Mouse (Mus musculus): ENCODE measurements around the gene Armc2. TPM values are rescaled to one million over a fixed set of nuclear protein-coding genes. Genes with fewer than 3 reads are reported as not detected.

Armc2 gene
- under 1 TPM; 0.50 to 0.57 TPM for total RNA-seq (2021)
- long read RNA-seq, experiment 1: 0 reads
- long read RNA-seq, experiment 2, partial matches to known transcripts: 0 of 1 reads
- long read RNA-seq, experiment 2, other reads (novel, unspliced or antisense): 1 of 1 reads

DNA sequence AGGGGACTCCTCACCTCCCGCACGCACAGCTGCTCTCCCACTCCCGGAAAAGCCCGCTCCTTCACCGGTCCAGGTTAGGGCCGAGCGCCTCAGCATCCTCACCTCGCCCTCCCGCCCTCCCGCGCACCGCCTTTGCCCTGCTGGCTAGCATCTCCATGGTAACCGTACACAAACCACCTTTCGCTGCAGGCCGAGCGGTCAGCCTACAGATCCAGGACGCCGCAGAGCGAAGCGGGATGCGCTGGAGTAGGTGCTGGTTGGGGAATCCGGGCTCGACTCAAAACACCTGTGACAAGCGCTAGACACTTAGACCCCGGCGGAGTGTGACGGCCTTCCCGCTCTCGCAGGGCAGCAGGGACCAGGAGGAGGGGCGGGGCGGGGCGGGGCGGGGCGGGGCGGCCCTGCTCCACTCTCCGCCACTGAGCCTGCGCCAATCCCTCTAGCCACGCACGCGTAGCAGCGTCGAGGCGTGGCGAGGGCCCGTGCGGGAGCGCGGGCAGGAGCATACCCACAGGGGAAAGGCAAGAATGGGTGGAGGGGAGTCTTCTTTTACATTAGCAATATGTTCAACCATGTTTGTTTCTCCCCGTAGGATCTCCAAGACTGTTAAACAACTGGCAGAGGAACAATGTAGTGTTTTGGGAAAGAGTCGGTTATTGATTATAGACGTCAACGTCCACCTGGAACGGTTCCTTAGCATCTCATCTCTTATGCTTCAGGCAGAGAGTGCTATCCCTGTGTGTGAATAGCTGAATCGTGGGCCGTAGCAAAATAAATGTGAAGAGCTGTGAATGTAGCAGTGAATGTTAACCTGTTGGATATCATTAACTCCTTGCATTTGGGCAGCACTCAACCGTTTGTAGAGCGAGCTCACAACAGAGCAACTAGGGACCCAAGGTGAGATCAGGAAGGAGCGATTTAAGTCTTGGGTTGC, at the start of gene Armc2:
Gene Armc2, minus strand, starts transcription at position 427 of the 934 bp plus-strand sequence.
- peak; percentile 64 for DNase-seq (ENCODE audit: low spot score)

DNA sequence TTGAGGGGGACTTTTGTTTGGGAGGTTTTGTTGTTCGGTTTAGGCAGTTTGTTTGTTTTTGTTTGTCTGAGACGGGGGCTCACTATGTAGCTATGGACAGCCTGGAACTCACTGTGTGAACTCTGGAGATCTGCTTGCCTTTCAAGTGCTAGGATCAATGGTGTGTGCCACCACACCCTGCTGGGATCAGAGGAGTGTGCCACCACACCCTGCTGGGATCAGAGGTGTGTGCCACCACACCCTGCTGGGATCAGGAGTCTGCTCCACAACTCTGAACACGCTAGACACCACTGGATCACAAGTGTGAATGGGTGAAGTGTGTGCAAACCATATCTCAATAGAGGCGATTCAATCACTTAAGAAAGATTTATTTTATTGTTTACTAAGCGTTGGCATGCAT, 46.2 kb upstream of the Armc2 start:
- no peak for DNase-seq (ENCODE audit: low spot score)

DNA sequence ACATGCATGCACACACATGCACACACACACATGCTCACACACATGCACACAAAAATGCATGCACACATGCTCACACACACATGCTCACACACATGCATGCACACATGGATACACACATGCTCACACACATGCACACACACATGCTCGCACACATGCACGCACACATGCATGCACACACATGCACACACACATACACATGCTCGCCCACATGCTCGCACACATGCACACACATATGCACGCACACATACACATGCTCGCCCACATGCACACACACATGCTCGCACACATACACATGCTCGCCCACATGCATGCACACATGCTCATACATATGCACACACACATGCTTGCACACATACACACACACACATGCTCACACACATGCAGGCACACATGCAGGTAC, 41.3 kb upstream of the Armc2 start:
- no peak for DNase-seq (ENCODE audit: low spot score)

DNA sequence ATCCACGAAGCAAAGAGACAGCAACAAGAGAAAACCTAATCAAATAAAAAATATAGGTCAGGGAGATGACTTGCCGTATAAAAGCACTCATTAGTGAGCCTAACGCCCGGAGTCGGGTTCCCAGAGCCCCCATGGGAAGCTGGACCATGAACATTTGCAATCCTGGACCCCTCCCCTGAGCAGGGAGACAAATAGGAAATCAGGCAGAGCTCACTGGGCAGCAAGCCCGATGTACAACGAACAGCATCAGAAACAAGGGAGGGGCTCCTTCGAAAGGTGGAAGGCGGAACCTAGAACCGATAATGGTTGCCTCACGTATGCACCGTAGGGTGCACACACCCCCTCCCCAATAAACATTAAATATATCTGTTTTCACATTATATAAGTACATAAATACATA, 39.5 kb upstream of the Armc2 start:
- no peak for DNase-seq (ENCODE audit: low spot score)

DNA sequence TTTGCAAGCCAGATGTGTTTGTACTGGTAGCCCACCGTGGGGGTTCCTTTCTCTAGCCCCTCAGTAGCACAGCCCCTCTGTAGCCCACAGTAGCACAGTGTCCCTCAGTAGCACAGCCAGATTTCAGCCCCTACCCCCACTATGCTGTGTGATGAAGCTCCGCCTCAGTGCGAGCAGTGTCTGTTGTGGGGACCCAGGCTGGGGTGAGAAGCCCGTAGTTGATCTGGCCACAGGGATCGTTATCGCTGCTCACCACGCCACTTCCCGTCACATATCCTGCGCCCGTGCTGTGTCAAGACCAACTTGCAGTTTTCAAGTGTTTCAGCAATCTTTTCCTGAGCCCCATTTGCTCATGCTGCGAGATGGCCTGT, 39.0 kb upstream of the Armc2 start:
- DNase-seq (ENCODE audit: low spot score): no peak

DNA sequence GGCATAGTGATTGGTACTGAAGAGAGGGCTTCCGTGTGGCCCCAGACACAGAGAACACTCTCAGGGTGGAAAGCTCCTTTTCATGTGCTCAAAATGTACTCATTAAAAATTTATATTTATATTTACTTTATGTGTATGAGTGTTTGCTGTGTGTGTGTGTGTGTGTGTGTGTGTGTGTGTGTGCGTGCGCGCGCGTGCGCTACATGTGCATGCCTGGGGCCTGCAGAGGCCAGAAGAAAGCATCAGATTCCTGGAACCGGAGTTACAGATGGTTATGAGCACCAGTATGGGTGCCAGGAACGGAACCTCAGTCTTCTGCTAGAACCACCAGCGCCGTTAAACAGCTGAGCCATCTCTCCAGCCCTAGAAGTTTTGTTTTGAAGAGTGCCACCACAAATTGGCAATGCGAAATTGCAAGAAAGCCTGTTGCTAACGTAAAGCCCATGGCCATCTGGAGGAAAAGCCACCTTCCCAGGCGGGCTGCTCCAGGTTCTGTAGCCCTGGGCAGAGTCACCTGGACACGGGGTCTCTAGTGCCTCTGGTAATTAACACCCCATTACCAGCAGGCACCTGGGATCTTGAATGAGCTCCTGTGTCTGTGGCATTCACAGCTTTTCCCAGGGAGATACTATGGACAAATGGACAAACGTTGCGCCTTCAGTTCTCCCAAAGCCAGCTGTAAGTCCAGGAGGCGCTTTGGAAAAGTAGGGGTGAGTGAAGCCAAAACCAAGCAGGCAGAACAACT, 38.4 kb upstream of the Armc2 start:
- no peak for DNase-seq (ENCODE audit: low spot score)

DNA sequence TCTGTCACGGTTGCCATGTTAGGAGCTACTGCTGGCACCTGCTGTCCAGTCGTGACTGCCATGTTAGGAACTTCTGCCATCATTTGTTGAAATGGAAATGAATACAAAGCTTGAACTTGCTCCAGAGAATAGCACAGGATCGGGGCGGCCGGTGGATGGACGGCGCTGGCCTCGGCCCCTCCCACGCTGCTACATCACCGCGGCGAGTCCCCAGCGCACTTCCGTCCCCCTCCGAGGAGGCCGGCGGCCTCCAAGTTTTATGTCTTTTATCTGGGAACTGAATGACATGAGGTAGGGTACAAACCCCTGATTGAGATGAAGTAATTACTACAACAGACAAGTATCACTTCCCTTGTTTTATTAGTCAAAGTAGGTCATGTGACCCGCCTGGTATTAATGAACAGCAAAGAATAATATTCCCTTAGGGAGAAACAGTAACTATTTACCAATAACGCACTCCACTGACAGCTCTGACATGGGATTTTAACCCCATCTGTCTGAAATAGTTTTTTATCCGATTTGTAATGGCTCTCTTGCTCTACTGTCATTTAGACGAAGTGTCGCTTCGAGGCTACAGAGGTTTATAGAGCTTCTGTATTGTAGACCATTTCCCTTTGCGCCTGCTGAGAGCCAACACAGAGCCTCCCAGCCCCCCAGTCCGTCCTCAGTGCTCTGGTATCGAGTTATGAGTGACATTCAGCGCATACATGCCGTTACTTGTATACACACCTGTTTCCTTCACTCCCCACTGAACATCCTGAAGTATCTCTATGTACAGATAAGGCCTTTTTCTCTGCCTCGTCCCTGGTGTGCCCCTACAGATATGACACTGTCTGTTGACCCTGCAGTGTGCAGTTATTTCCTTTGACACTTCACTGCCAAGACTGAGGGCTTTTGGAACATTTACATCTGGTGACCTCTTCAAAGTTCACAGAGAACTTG, 37.3 kb upstream of the Armc2 start:
- no peak for DNase-seq (ENCODE audit: low spot score)

DNA sequence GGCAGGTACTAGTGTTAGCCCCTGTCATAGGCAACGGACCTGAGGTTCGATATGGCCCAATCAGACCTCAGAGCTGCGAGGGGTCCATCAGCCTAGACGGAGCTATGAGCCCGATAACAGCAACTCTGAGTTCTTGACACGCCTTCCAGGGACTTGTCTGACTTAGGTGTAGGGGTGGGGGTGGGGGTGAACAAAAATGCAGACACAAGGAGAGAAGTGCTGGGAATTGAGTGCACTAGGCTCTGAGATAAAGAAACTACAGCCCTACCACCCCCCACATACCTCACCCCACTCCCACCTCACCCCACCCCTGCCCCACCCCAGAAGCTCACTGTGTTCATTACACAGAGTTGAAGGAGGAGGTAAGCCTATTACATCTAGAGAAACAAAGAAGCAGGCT, 32.8 kb upstream of the Armc2 start:
- no peak for DNase-seq (ENCODE audit: low spot score)

DNA sequence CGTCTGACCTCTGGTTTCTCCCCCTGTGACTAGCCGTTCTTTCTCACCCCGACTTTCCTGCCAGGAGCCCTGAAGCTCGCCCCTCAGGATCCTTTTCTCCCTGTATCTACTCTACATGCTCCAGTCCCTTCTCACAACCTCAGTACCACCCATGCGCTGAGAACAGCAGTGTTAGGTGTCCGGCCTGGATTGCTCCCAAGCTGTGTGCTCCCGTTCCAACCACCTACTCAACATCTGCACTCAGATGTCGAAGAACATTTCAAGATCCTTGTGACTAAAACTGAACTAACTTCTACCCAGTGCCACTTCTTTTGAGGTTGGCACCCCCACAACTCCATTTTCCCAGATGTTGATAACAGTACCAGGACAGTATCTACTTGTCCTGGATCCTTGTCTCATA, 30.4 kb upstream of the Armc2 start:
- no peak for DNase-seq (ENCODE audit: low spot score)

DNA sequence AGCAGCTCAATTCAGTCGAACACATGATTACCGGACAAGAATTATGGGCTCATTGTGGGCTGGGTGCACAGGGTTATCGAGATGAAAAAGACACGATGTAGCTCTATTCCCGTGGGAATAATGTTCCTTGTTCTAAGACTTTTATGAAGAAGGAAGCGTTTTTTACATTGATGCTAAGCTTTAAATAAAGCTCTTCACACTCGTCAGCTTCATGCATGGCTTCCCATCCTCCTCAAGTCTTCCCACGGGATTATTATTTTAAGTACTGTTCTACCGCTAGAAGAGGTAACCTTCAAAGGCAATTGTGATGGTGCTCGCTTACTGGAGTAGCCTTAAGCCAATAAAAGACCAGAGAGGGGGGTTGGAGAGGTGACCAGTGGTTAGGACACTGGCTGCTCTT, 26.3 kb upstream of the Armc2 start:
- no peak for DNase-seq (ENCODE audit: low spot score)

DNA sequence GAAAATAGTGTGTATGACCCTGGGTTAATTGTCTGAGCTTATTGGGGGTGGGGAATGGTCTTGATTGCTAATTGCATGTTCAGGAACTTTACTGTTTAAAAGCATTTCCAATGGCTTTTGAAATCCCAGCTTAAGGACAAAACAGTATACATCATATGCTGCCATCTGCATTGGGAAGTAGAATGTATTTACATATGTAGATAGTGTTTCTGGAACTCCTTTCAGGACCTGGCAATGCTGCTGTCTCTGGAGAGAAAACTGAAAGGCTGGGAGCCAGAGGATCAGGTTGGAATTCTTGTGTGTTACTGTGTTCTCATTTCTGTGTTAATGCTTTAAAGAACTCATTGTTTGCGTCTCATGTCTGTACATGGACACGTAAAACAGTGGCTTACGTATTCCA, 25.1 kb upstream of the Armc2 start:
- no peak for DNase-seq (ENCODE audit: low spot score)

DNA sequence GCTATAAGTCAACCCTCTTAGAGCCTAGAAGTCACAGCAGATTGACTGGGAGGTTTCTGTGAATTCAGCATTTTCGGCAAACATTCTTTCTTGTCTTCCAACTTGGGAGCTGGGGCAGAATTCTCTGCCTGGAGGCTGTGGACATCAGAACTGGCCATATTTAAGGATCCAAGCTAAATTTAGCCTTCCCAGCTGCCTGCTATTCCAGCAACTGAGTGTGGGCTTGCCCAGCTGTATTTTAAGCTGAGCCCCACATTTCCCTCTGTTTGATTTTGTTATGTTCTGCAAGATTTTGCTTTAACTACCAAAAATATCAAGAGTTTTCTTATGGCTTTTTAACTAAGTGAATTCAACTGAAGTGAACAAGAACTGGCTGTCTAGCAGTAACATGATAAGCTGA, 24.6 kb upstream of the Armc2 start:
- no peak for DNase-seq (ENCODE audit: low spot score)

DNA sequence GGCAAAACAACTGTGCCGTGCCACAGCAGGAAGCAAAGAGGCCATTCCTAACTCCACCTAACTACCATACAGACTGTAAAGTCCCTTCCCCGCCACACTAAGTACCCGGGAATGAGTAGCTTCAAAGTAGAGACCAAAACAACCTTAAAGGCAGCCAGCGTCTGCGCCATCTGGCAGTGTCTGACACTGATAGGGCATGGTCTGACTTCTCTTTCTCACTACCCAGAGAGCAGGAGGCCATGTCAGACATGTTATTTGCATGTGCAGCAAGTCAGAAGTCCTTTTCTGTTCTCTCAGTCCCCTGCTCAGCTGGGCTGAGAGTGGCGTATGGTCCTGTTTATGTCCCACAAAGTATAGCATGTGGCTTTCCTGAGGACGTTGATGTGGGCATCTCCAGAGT, 23.8 kb upstream of the Armc2 start:
- DNase-seq (ENCODE audit: low spot score): no peak

DNA sequence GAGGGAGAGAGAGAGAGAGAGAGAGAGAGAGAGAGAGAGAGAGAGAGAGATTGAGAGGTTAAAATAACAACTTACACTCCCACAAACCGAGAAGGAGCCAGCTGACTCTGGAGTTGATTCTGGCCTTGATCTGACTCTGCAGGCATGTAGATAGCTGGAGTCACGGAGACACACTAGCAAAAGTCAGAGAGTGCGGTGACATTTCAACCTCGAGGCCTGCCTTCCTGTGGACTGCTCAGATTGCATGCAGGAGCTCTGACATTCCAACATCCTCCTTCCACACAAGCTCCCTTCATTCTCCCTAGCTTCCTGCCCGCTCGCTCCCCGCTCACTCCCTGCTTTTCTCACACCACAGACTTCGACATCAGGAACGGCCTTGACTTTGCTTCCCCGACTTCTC, 20.3 kb upstream of the Armc2 start:
- no peak for DNase-seq (ENCODE audit: low spot score)

DNA sequence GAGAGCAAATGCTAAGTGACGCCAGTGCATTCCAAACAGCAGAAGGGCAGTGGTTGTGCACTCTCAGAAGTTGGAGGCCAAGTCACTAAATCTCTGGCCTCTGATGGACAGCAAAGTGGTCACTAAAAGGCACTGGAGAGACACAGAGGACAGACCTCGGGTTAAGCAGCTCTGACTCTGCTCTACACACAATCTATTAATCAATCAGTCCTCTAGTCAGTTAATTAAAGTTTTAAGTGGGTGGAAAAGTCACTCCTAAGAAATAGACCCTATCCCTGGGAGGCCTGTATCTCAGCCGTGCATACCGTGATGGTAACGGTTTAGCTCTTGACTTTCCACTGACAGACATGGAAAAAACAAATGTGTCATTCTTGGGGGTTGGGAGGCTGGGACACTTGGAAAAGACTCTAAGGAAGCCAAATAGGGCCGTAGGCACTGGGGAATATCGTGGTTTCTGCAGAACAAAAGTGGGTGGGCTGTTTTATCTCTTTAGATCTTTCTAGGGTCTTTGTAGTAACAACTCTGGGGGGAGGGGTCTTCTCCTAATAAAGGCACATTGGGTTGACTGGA, 19.1 kb upstream of the Armc2 start:
- no peak for DNase-seq (ENCODE audit: low spot score)

DNA sequence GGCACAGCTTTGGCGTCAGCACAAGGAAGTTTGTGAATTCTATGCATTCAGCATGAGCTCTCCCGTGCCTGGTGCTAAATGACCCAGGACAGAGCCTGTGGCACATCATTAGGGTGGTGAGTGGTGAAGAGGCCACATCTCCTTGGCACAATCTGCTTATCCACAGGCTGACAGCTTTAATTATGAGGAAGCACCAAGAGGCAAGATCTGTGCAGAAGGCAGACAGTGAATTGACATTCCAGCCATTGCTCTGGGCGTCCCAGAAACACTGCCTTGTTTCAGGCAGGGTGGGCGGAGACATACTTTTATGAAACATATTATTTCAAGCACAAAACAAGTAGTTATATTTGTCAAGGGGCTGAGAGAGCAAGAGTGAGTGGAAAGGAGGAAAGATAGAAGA, 18.6 kb upstream of the Armc2 start:
- no peak for DNase-seq (ENCODE audit: low spot score)

DNA sequence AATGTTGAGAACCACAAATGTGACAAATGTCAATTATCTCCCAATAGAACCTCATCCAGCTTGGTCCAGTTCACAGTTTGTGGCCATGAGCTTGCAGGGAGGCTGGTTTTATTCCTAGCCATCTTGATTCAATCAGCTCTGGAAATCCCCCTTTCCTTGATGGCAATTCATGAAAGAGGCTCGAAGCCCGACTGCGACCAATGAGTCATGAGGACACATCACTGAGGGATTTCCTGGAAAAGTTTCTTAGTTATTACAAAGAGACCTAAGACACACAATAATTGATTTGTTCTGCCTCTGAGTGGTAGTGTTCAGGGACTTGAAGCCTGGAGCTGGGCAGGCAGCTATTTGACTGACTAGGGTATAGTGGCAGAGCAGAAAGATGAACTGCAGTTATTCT, 15.3 kb upstream of the Armc2 start:
- DNase-seq (ENCODE audit: low spot score): no peak

DNA sequence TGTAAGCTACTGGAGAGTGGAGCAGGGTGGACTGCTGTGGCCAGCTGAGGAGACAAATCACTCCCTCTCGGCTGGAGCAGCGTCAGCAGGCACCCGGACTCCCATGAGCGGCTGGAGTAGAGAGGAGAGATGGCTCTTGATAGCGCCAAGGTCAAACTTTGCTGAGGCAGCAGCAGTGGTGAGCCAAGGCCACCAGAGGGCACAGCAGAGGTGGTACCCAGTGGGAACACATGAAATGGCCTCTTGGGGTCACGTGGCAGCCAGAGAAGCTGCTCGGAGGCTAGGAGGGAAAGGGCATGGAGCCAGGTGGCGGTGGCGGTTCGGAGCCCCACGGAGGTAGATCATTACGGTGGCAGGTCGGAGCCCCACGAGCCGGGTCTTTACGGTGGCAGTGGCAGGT, 12.8 kb upstream of the Armc2 start:
- DNase-seq (ENCODE audit: low spot score): peak; percentile 92

DNA sequence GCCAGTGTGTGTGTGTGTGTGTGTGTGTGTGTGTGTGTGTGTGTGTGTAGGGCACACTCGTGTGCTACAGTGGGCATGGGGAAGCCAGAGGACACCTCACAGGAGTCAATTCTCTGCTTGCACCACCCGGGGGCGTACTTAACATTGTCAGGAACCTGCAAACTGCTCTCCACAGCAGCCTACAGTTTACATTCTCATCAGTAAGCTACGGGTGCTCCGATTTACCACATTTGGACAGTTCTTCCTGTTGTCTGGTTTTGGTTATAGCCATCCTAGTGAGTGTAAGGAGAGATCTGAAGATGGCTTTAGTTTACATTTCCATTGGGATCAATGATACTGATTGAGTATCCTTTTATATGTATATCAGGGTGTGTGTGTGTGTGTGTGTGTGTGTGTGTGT, 11.3 kb upstream of the Armc2 start:
- DNase-seq (ENCODE audit: low spot score): no peak

DNA sequence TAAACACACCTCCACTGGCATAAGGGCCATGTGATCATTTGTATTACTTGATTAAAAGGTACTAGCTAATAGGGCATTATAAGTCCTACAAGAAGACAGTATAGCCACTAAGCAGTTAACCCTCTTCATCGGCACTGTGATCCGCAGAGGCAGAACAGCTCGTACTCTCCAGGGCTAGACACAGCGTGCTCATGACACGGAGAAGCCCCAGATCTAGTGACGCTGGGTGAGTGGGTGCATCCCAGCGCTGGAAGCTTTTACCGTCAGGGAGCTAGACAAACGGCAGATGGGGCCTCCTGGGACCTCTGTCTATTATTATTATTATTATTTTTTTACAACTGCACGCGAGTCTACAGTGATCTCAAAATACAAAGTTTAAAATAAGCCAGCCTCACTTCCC, 9.1 kb upstream of the Armc2 start:
- DNase-seq (ENCODE audit: low spot score): no peak

DNA sequence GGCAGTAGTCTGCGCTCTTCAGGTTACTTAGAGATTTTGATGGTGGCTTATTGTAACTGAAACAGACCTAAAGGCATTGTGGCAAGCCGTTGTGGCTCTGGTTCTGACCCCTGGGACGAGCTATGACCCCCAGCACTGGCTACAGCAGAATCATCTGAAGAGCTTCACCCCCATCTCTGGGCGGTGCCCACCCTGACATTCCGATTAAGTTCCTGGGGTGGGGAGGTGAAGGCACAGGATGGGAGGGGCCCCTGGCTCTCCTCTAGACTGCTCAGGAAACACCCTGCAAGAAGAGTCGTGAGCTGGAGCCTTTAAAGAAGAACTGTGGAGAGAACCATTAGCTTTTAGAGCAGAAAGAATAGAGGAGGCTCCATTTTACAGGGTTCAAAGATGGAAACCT, 6.2 kb upstream of the Armc2 start:
- no peak for DNase-seq (ENCODE audit: low spot score)

Measured in gastrocnemius, adult 18-20 months (tissue).